Mouse (Mus musculus): ENCODE results near the gene Tbl2. TPM values are rescaled to one million over a fixed set of nuclear protein-coding genes. Genes with fewer than 3 reads are reported as not detected.

The Tbl2 gene
- polyA plus RNA-seq (2014; fragmentation: Illumina TruSeq; extraction: RNeasy Lipid Tissue Mini Kit (QIAGEN cat#74804); ENCODE audit: low replicate concordance) = 4.8 TPM

DNA sequence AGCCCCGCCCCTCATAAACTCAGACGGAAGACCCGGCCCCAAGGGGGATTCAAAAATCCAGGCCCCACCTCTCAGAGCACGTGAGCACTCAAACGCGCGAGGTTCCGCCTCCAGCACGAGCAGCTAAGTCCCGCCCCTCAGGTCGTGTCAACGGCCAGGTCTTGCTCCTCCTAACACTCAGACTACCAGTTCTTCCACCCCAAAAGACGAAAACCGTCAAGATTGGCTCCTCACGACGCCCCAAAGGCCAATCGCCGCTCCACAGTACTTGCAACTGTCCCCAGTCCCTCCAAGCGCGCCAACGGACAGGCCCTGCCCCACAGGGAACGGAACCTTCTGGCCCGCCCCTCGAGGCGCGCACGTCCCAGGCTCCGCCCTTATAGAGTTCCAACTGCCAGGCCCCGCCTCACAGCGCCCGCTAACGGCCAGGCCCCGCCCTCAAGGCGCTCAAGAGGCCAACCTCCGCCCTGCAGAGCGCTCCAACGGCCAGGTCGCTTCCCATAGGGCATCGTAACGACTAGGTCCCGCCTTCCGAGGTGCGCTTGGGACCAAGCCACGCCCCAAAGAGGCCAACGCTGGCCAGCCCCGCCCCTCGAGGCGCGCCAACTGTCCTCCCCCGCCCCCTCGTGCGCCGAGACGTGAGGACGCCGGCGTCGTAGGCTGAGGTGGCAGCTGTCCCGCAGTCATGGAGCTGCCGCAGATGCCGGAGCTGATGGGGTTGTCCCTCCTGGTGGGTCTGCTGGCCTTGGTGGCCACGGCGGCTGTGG lies at the start of gene Tbl2:
Gene Tbl2, plus strand, starts transcription at position 605 of the 767 bp plus-strand sequence.

DNA sequence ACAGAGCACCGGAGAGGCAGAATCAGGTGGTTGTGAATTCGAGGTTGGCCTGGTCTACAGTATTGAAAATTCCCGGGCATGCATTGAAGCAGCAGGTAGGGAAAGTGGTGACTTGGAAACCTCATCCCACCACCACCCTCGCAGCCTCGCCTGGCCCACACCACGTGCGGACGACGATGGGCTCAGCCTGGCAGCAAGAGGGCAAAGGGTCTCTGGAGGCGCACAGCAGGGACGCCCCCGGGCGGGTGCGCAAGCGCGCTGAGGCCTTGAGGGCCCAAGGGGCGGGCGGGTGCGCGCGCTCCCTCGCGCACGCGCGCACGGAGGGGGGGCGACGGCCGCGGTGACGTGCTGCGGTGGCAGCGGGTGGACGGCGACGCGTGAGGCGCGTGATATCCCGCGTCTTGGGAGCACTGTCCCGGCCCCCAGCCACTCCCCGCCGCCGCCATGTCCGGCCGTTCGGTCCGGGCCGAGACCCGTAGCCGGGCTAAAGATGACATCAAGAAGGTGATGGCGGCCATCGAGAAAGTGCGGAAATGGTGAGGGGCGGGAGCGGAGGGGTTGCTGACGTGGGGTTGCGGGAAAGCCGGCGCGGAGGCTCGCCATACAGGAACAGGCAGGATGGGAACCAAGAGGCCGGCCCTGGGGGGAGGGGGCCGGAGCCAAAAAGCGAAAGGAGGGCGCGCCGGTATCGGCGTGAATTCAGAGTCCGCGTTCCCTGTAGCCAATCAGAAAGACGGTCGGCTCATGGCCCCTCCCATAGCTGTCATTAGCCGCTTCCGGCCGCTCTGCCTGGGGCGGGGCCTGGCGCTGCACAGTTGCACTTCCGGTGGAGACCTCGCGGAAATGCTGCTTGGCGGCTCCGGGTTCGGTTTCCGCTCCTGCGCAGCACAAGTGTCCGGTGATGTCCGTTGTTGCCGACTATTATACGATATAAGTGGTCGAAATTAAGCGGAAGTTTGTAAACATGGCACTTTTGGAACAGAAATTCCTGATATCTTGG lies 18.9 kb downstream of the Tbl2 start, which contains the start of gene Bcl7b:
Gene Bcl7b, plus strand, starts transcription at position 221 of the 1,000 bp plus-strand sequence.

DNA sequence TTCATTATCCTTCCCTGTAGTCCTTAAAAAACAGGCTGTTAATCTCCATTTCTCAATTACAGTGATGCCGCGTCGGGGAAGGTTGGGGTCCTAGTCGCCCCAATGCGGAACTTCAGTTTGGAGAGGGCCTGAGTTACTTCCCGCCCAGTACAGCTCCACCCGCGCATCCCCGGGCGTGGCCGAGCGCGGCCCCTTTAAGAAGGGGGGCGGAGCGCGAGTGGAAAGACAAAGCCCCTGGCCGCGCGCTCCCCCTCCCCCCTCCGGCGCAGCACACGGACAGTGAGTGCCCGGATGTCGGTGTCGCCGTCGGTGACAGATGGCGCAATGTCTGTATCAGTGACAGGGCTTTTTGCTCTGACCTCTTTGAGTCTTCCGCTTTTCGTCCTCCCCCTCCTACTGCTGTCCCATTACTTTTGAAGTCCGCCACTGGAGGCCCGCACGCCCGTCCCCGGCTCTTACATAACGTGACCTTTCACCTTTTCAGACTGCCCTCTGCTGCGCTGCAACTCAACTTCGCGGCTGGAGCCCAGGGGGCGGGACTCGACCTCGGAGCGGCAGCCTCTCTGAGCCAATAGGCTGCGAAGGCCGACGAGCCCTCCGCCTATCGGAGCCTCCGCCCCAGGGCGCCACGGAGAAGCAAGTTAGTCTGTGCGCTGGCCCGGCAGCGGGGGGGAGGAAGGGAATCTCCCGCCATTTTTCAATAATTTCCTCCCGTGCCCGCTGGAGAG lies 37.3 kb downstream of the Tbl2 start, which contains the start of gene Baz1b:
Gene Baz1b, plus strand, starts transcription at position 644 of the 728 bp plus-strand sequence.

Other genes starting within 250 kb of the Tbl2 start
- gene Tmem270, start 242.9 kb upstream of the Tbl2 start, polyA plus RNA-seq (2014; fragmentation: Illumina TruSeq; extraction: RNeasy Lipid Tissue Mini Kit (QIAGEN cat#74804); ENCODE audit: low replicate concordance) = not detected
- not detected for gene Cldn13, start 234.1 kb upstream of the Tbl2 start, polyA plus RNA-seq (2014; fragmentation: Illumina TruSeq; extraction: RNeasy Lipid Tissue Mini Kit (QIAGEN cat#74804); ENCODE audit: low replicate concordance)
- gene Mettl27, start 217.3 kb upstream of the Tbl2 start, polyA plus RNA-seq (2014; fragmentation: Illumina TruSeq; extraction: RNeasy Lipid Tissue Mini Kit (QIAGEN cat#74804); ENCODE audit: low replicate concordance) = 4.4 TPM
- gene Cldn4, start 202.7 kb upstream of the Tbl2 start, polyA plus RNA-seq (2014; fragmentation: Illumina TruSeq; extraction: RNeasy Lipid Tissue Mini Kit (QIAGEN cat#74804); ENCODE audit: low replicate concordance) = 1.6 TPM
- gene Cldn3, start 163.4 kb upstream of the Tbl2 start, polyA plus RNA-seq (2014; fragmentation: Illumina TruSeq; extraction: RNeasy Lipid Tissue Mini Kit (QIAGEN cat#74804); ENCODE audit: low replicate concordance) = 0.71 TPM
- gene Abhd11, start 140.5 kb upstream of the Tbl2 start, polyA plus RNA-seq (2014; fragmentation: Illumina TruSeq; extraction: RNeasy Lipid Tissue Mini Kit (QIAGEN cat#74804); ENCODE audit: low replicate concordance) = 3.7 TPM
- not detected for gene Stx1a, start 126.2 kb upstream of the Tbl2 start, polyA plus RNA-seq (2014; fragmentation: Illumina TruSeq; extraction: RNeasy Lipid Tissue Mini Kit (QIAGEN cat#74804); ENCODE audit: low replicate concordance)
- 7.3 TPM for gene Dnajc30, start 85.5 kb upstream of the Tbl2 start, polyA plus RNA-seq (2014; fragmentation: Illumina TruSeq; extraction: RNeasy Lipid Tissue Mini Kit (QIAGEN cat#74804); ENCODE audit: low replicate concordance)
- 8.2 TPM for gene Bud23, start 84.7 kb upstream of the Tbl2 start, polyA plus RNA-seq (2014; fragmentation: Illumina TruSeq; extraction: RNeasy Lipid Tissue Mini Kit (QIAGEN cat#74804); ENCODE audit: low replicate concordance)
- gene Vps37d, start 71.4 kb upstream of the Tbl2 start, polyA plus RNA-seq (2014; fragmentation: Illumina TruSeq; extraction: RNeasy Lipid Tissue Mini Kit (QIAGEN cat#74804); ENCODE audit: low replicate concordance) = not detected
- gene Mlxipl, start 59.8 kb upstream of the Tbl2 start, polyA plus RNA-seq (2014; fragmentation: Illumina TruSeq; extraction: RNeasy Lipid Tissue Mini Kit (QIAGEN cat#74804); ENCODE audit: low replicate concordance) = 13.9 TPM
- gene Bcl7b, start 18.6 kb downstream of the Tbl2 start, polyA plus RNA-seq (2014; fragmentation: Illumina TruSeq; extraction: RNeasy Lipid Tissue Mini Kit (QIAGEN cat#74804); ENCODE audit: low replicate concordance) = 5.6 TPM
- gene Baz1b, start 37.6 kb downstream of the Tbl2 start, polyA plus RNA-seq (2014; fragmentation: Illumina TruSeq; extraction: RNeasy Lipid Tissue Mini Kit (QIAGEN cat#74804); ENCODE audit: low replicate concordance) = 27.7 TPM
- not detected for gene Fzd9, start 101.6 kb downstream of the Tbl2 start, polyA plus RNA-seq (2014; fragmentation: Illumina TruSeq; extraction: RNeasy Lipid Tissue Mini Kit (QIAGEN cat#74804); ENCODE audit: low replicate concordance)
- gene Fkbp6, start 200.4 kb downstream of the Tbl2 start, polyA plus RNA-seq (2014; fragmentation: Illumina TruSeq; extraction: RNeasy Lipid Tissue Mini Kit (QIAGEN cat#74804); ENCODE audit: low replicate concordance) = not detected
- gene Trim50, start 203.6 kb downstream of the Tbl2 start, polyA plus RNA-seq (2014; fragmentation: Illumina TruSeq; extraction: RNeasy Lipid Tissue Mini Kit (QIAGEN cat#74804); ENCODE audit: low replicate concordance) = not detected
- gene Nsun5, start 220.3 kb downstream of the Tbl2 start, polyA plus RNA-seq (2014; fragmentation: Illumina TruSeq; extraction: RNeasy Lipid Tissue Mini Kit (QIAGEN cat#74804); ENCODE audit: low replicate concordance) = 1.8 TPM
- 1.3 TPM for gene Pom121, start 244.9 kb downstream of the Tbl2 start, polyA plus RNA-seq (2014; fragmentation: Illumina TruSeq; extraction: RNeasy Lipid Tissue Mini Kit (QIAGEN cat#74804); ENCODE audit: low replicate concordance)